Comparison of ENCODE assay signal across 12 mouse cellular contexts in the genomic region with DNA sequence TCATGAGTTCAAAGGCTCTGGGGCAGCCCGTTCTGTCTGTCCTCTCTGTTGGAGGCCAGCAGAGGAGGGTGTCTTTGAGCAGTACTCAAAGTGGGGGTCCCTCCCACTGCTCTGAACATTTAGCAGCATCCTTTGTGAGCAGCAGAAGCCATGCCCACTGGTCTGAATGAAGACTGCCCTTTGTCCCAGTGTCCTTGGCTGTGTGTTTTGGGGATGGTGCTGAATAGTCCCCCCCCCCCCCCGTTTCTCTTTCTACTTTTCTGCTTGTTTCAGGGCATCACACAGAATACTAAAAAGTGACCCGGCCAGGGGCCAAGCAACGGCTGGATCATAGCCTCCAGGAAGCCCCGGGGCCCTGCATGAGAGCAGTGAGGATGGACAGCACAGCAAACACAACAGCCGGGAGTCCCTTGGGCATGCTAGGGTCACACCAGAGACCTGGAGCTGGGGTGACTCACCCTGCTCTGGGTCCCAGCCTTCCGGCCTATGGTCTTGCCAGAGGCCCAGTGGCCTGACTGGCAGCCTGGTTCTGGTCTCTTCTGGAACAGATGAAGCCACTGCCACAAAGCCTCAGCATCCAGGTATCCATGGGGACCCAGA. TPM values are rescaled to one million over a fixed set of nuclear protein-coding genes. Genes with fewer than 3 reads are reported as not detected.
DNase-seq lines count a peak whose midpoint lies in the region; ATAC-seq and TF ChIP-seq lines count a peak whose summit lies in the region.
"Had no signal": no experiment of that assay in that cellular context is flagged by ENCODE, and none has a peak within 500 bp of the region (broad histone marks: within the 10 kb centered on the region; RNA-seq: fewer than 3 reads in every experiment).

No protein-coding gene starts in this region.

- no peaks in the 10 kb centered on the region for H3K36me3 ChIP-seq in heart, embryonic 15.5 days
- no peaks in the 10 kb centered on the region for H3K36me3 ChIP-seq in midbrain, embryonic 16.5 days (ENCODE audit: control insufficient read depth, insufficient read depth, low read length)
- H3K36me3 ChIP-seq in midbrain, embryonic 13.5 days = no peaks in the 10 kb centered on the region
- no peaks in the 10 kb centered on the region for H3K36me3 ChIP-seq in hindbrain, postnatal 0 days (ENCODE audit: insufficient read depth, low read length)
- no peaks in the 10 kb centered on the region for H3K36me3 ChIP-seq in midbrain, postnatal 0 days (ENCODE audit: insufficient read depth, low read length)
- H3K36me3 ChIP-seq: liver, embryonic 15.5 days had no signal

- DNase-seq in heart, postnatal 14 days = no peak
- DNase-seq in hindbrain, postnatal 0 days (ENCODE audit: low spot score) = peak; percentile 29
- peak; percentile 72 for DNase-seq in midbrain, postnatal 0 days (ENCODE audit: low spot score)
- no peak for DNase-seq in retina, postnatal 1 day
- DNase-seq in thymus, postnatal 36 days = no peak

- TF ChIP-seq CTCF in hindbrain, postnatal 0 days (IDR thresholded peaks at IDR 0.05; ENCODE audit: low read depth) = no peak
- no peak for TF ChIP-seq CTCF in midbrain, postnatal 0 days (IDR thresholded peaks at IDR 0.05)

- H3K4me1 ChIP-seq in heart, embryonic 15.5 days (replicated peaks) = peaks cover 57% of the 10 kb centered on the region
- peaks cover 15% of the 10 kb centered on the region for H3K4me1 ChIP-seq in midbrain, embryonic 16.5 days (ENCODE audit: control insufficient read depth, insufficient read depth, low read length)
- H3K4me1 ChIP-seq in midbrain, embryonic 13.5 days (replicated peaks) = peaks cover 45% of the 10 kb centered on the region
- peaks cover 5% of the 10 kb centered on the region for H3K4me1 ChIP-seq in hindbrain, postnatal 0 days (ENCODE audit: insufficient read depth, low read length)
- no peaks in the 10 kb centered on the region for H3K4me1 ChIP-seq in midbrain, postnatal 0 days (ENCODE audit: insufficient read depth, low read length)

- intact Hi-C loops in heart, postnatal 14 days (cut with DNase I) = loop anchor here (5.0 kb wide), 1 partner anchor 108 kb away; no protein-coding TSS in a partner anchor

- 48% methylated on average over 7 of the region's 7 CpGs for WGBS in heart, embryonic 15.5 days
- 51% methylated on average over 7 of the region's 7 CpGs for WGBS in midbrain, embryonic 16.5 days
- WGBS in midbrain, embryonic 13.5 days = 48% methylated on average over 7 of the region's 7 CpGs
- WGBS in hindbrain, postnatal 0 days = 45% methylated on average over 7 of the region's 7 CpGs
- WGBS in midbrain, postnatal 0 days = 41% methylated on average over 7 of the region's 7 CpGs

- peak overlapping the region; percentile 88 for H3K27ac ChIP-seq in heart, embryonic 15.5 days
- H3K27ac ChIP-seq in midbrain, embryonic 16.5 days (ENCODE audit: low read length) = no peak overlapping the region
- no peak overlapping the region for H3K27ac ChIP-seq in midbrain, embryonic 13.5 days
- peak overlapping the region; percentile 58; the same call in 1 of the 2 replicates for H3K27ac ChIP-seq in hindbrain, postnatal 0 days
- peak overlapping the region; percentile 43; the same call in 1 of the 2 replicates for H3K27ac ChIP-seq in midbrain, postnatal 0 days (ENCODE audit: low read depth, low read length)
- H3K27ac ChIP-seq: liver, embryonic 15.5 days had no signal

- H3K9me3 ChIP-seq in heart, embryonic 15.5 days (replicated peaks) = no peaks in the 10 kb centered on the region
- H3K9me3 ChIP-seq in midbrain, embryonic 16.5 days (replicated peaks; ENCODE audit: control insufficient read depth, low read length, poor library complexity, severe bottlenecking) = no peaks in the 10 kb centered on the region
- H3K9me3 ChIP-seq in midbrain, embryonic 13.5 days = no peaks in the 10 kb centered on the region
- no peaks in the 10 kb centered on the region for H3K9me3 ChIP-seq in hindbrain, postnatal 0 days (ENCODE audit: low read length)
- no peaks in the 10 kb centered on the region for H3K9me3 ChIP-seq in midbrain, postnatal 0 days (ENCODE audit: low read length)
- H3K9me3 ChIP-seq: liver, embryonic 15.5 days had no signal

- no peak overlapping the region for H3K4me2 ChIP-seq in heart, embryonic 15.5 days
- H3K4me2 ChIP-seq in midbrain, embryonic 16.5 days (ENCODE audit: low read length) = no peak overlapping the region
- no peak overlapping the region for H3K4me2 ChIP-seq in midbrain, embryonic 13.5 days (replicated peaks)
- no peak overlapping the region for H3K4me2 ChIP-seq in hindbrain, postnatal 0 days (ENCODE audit: low read depth, low read length)
- H3K4me2 ChIP-seq in midbrain, postnatal 0 days (ENCODE audit: low read depth, low read length, poor library complexity, severe bottlenecking) = no peak overlapping the region
- H3K4me2 ChIP-seq: liver, embryonic 15.5 days had no signal

- no peak overlapping the region for H3K9ac ChIP-seq in heart, embryonic 15.5 days
- H3K9ac ChIP-seq in midbrain, embryonic 16.5 days (ENCODE audit: low read depth, low read length) = no peak overlapping the region
- H3K9ac ChIP-seq in midbrain, embryonic 13.5 days (replicated peaks) = no peak overlapping the region
- H3K9ac ChIP-seq in hindbrain, postnatal 0 days (replicated peaks; ENCODE audit: low read length) = no peak overlapping the region
- no peak overlapping the region for H3K9ac ChIP-seq in midbrain, postnatal 0 days (replicated peaks; ENCODE audit: low read length, poor library complexity, severe bottlenecking)
- H3K9ac ChIP-seq: liver, embryonic 15.5 days had no signal

- no peaks in the 10 kb centered on the region; the same call in 1 of the 2 replicates for H3K27me3 ChIP-seq in heart, embryonic 15.5 days
- no peaks in the 10 kb centered on the region for H3K27me3 ChIP-seq in midbrain, embryonic 16.5 days (ENCODE audit: control insufficient read depth, insufficient read depth, low read depth, low read length)
- H3K27me3 ChIP-seq in midbrain, embryonic 13.5 days = no peaks in the 10 kb centered on the region
- no peaks in the 10 kb centered on the region for H3K27me3 ChIP-seq in hindbrain, postnatal 0 days (ENCODE audit: insufficient read depth, low read length)
- no peaks in the 10 kb centered on the region for H3K27me3 ChIP-seq in midbrain, postnatal 0 days (ENCODE audit: insufficient read depth, low read length)
- H3K27me3 ChIP-seq: liver, embryonic 15.5 days had no signal

- no peak overlapping the region for H3K4me3 ChIP-seq in heart, embryonic 15.5 days
- no peak overlapping the region for H3K4me3 ChIP-seq in midbrain, embryonic 16.5 days (ENCODE audit: low read depth, low read length)
- no peak overlapping the region for H3K4me3 ChIP-seq in midbrain, embryonic 13.5 days (replicated peaks)
- H3K4me3 ChIP-seq in hindbrain, postnatal 0 days (ENCODE audit: low read length) = no peak overlapping the region
- no peak overlapping the region for H3K4me3 ChIP-seq in midbrain, postnatal 0 days (ENCODE audit: low read depth, low read length)
- H3K4me3 ChIP-seq: liver, embryonic 15.5 days had no signal

- no peak for ATAC-seq in heart, embryonic 15.5 days (replicated peaks; ENCODE audit: insufficient number of reproducible peaks, insufficient read depth, low FRiP score, low read depth)
- 0 out of 2 replicates have a peak, but pooled peaks have one; percentile 44 for ATAC-seq in midbrain, embryonic 16.5 days
- no peak for ATAC-seq in midbrain, embryonic 13.5 days
- ATAC-seq in hindbrain, postnatal 0 days = peak; percentile 90
- peak; percentile 78 for ATAC-seq in midbrain, postnatal 0 days (ENCODE audit: low FRiP score)

RNA-seq across cellular contexts. Expression of a gene that starts 58.3 kb away (rescaled TPM):
- polyA plus RNA-seq in heart, embryonic 15.5 days (2015; fragmentation: Nextera tagmentation; extraction: Ambion mirVana) = not detected in 2 replicates
- not detected for total RNA-seq in heart, postnatal 14 days (2021)
- 0.25 TPM in 1 of 2 replicates, not detected in the other for polyA plus RNA-seq in midbrain, embryonic 16.5 days (2015; fragmentation: Nextera tagmentation; extraction: Ambion mirVana)
- polyA plus RNA-seq in midbrain, embryonic 13.5 days (2015; fragmentation: Nextera tagmentation; extraction: Ambion mirVana) = 0.24 TPM in 1 of 2 replicates, not detected in the other
- total RNA-seq in hindbrain, postnatal 0 days (2014; rRNA removed) = not detected in 2 replicates
- polyA plus RNA-seq in hindbrain, postnatal 0 days (2015; fragmentation: Nextera tagmentation; extraction: Ambion mirVana) = not detected in 2 replicates
- not detected in 2 replicates for total RNA-seq in midbrain, postnatal 0 days (2014; rRNA removed)
- 0.19 TPM in 1 of 2 replicates, not detected in the other for polyA plus RNA-seq in midbrain, postnatal 0 days (2015; fragmentation: Nextera tagmentation; extraction: Ambion mirVana)
- total RNA-seq: gastrocnemius, adult 18-20 months had no signal
- polyA plus RNA-seq: brain, embryonic 14.5 days; liver, embryonic 15.5 days; stomach, embryonic 16.5 days had no signal

Comparison
In these comparisons a context has a peak if more than half of its experiments do, and no peak if none do; other contexts are left out.
1. ATAC-seq: peak in midbrain, embryonic 16.5 days (single experiment), hindbrain, postnatal 0 days (single experiment) and midbrain, postnatal 0 days (single experiment); none in heart, embryonic 15.5 days (single experiment) and midbrain, embryonic 13.5 days (single experiment).
2. H3K27ac ChIP-seq: peak in heart, embryonic 15.5 days (single experiment), hindbrain, postnatal 0 days (single experiment) and midbrain, postnatal 0 days (single experiment); none in midbrain, embryonic 16.5 days (single experiment) and midbrain, embryonic 13.5 days (single experiment).
3. DNase-seq: peak in hindbrain, postnatal 0 days (single experiment) and midbrain, postnatal 0 days (single experiment); none in heart, postnatal 14 days (0 of 2), retina, postnatal 1 day (single experiment) and thymus, postnatal 36 days (0 of 2).